Mouse (Mus musculus): ENCODE measurements around the gene Gm28635.

- TF ChIP-seq CTCF (IDR thresholded peaks at IDR 0.05; ENCODE audit: extremely low read depth, insufficient read depth, insufficient read length, insufficient replicate concordance) = no peak
- TF ChIP-seq POLR2A (IDR thresholded peaks at IDR 0.05; ENCODE audit: low read depth, low read length) = no peak
Measured at GRCm38 (mm10) chr2:84646138-84646537, 31.7 kb downstream of the Gm28635 start.
